Mouse (Mus musculus) spleen, postnatal 14 days (tissue): ENCODE measurements around the gene Rab11fip3.
"Not testable (repeated sequence)": the region's sequence is repeated elsewhere in the genome, so short reads cannot be mapped to it uniquely, and the experiment has no call there.

Experiments
- DNase-seq, 2 experiments: peaks; one replicate each; pipeline ENCODE4 v3.0.0; 2021 to 2022; ENCODE audit warnings: low spot score in 2 of 2

Gene Rab11fip3

GRCm38 (mm10) chr17:26040711-26041110 is 28.6 kb downstream of the Rab11fip3 start:
- DNase-seq, result not testable (repeated sequence)

GRCm38 (mm10) chr17:26032037-26032436 is 37.3 kb downstream of the Rab11fip3 start:
- no peak for DNase-seq

- no peak for DNase-seq
Measured at GRCm38 (mm10) chr17:26031583-26031982, 37.8 kb downstream of the Rab11fip3 start.

GRCm38 (mm10) chr17:26028261-26028660 is 41.1 kb downstream of the Rab11fip3 start:
- no peak for DNase-seq

- DNase-seq, result no peak
Measured at GRCm38 (mm10) chr17:26024674-26025073, 44.7 kb downstream of the Rab11fip3 start.

- DNase-seq, result no peak
Measured at GRCm38 (mm10) chr17:26023966-26024365, 45.4 kb downstream of the Rab11fip3 start.

GRCm38 (mm10) chr17:26023181-26023580 is 46.2 kb downstream of the Rab11fip3 start:
- DNase-seq, result no peak

GRCm38 (mm10) chr17:26021728-26022341 is 47.5 kb downstream of the Rab11fip3 start:
- DNase-seq, result no peak

GRCm38 (mm10) chr17:26020848-26021347 is 48.5 kb downstream of the Rab11fip3 start:
- DNase-seq, result no peak

- DNase-seq, result no peak
Measured at GRCm38 (mm10) chr17:26018388-26018787, 51.0 kb downstream of the Rab11fip3 start.

GRCm38 (mm10) chr17:26017949-26018348 is 51.4 kb downstream of the Rab11fip3 start:
- no peak for DNase-seq

GRCm38 (mm10) chr17:26017021-26017420 is 52.3 kb downstream of the Rab11fip3 start:
- no peak for DNase-seq

GRCm38 (mm10) chr17:26013711-26014110 is 55.6 kb downstream of the Rab11fip3 start:
- no peak for DNase-seq

GRCm38 (mm10) chr17:26011841-26012460 is 57.4 kb downstream of the Rab11fip3 start:
- peak; percentile 70 to 79 for DNase-seq

GRCm38 (mm10) chr17:26009540-26009939 is 59.8 kb downstream of the Rab11fip3 start:
- DNase-seq, result peak; percentile 55 to 77

GRCm38 (mm10) chr17:26008787-26009186 is 60.6 kb downstream of the Rab11fip3 start:
- no peak for DNase-seq

GRCm38 (mm10) chr17:26008331-26008730 is 61.0 kb downstream of the Rab11fip3 start:
- no peak for DNase-seq

GRCm38 (mm10) chr17:26007646-26008045 is 61.7 kb downstream of the Rab11fip3 start:
- DNase-seq, result no peak

- DNase-seq, result no peak
Measured at GRCm38 (mm10) chr17:26005731-26006450, 63.5 kb downstream of the Rab11fip3 start.

GRCm38 (mm10) chr17:26004711-26005110 is 64.6 kb downstream of the Rab11fip3 start:
- DNase-seq, result no peak

GRCm38 (mm10) chr17:26003864-26004263 is 65.5 kb downstream of the Rab11fip3 start:
- DNase-seq, result no peak

- DNase-seq, result no peak
Measured at GRCm38 (mm10) chr17:25998425-25998824, 70.9 kb downstream of the Rab11fip3 start.

GRCm38 (mm10) chr17:25993489-25993888 is 75.9 kb downstream of the Rab11fip3 start:
- DNase-seq, result no peak
